Mouse (Mus musculus) hindbrain, embryonic 13.5 days (tissue): ENCODE measurements around the gene Gm11938. TPM values are rescaled to one million over a fixed set of nuclear protein-coding genes. Genes with fewer than 3 reads are reported as not detected.

Source experiments
- ATAC-seq: fragments of 200-750 bp; cut with Nextera tagmentation; 2 replicates; pipeline ENCODE4 v1.8.0; 2017; ENCODE audit warnings: moderate TSS enrichment; ENCODE audit not compliant: low FRiP score
- H3K27ac ChIP-seq: fragments of 300-500 bp; sonication (generic); 2 replicates; pipeline ENCODE4 v1.5.1; 2015; ENCODE audit warnings: inconsistent platforms, mild to moderate bottlenecking, moderate library complexity
- H3K27me3 ChIP-seq: fragments of 300-500 bp; sonication (generic); 2 replicates; pipeline ENCODE4 v1.6.1; 2015; ENCODE audit warnings: mild to moderate bottlenecking, inconsistent platforms
- H3K36me3 ChIP-seq: fragments of 300-500 bp; sonication (generic); 2 replicates; pipeline ENCODE4 v1.6.1; 2015; ENCODE audit warnings: mild to moderate bottlenecking, inconsistent platforms
- H3K4me1 ChIP-seq: fragments of 300-500 bp; sonication (generic); replicated peaks from 2 replicates; pipeline ENCODE4 v1.6.1; 2015; ENCODE audit warnings: inconsistent platforms
- H3K4me2 ChIP-seq: fragments of 300-500 bp; sonication (generic); 2 replicates; pipeline ENCODE4 v1.6.1; 2015; ENCODE audit warnings: inconsistent platforms, mild to moderate bottlenecking, moderate library complexity
- H3K4me3 ChIP-seq: fragments of 300-500 bp; sonication (generic); 2 replicates; pipeline ENCODE4 v1.5.1; 2015; ENCODE audit warnings: mild to moderate bottlenecking, inconsistent platforms
- H3K9ac ChIP-seq: fragments of 300-500 bp; sonication (generic); 2 replicates; pipeline ENCODE4 v1.6.1; 2015; ENCODE audit warnings: mild to moderate bottlenecking, inconsistent platforms
- H3K9me3 ChIP-seq: fragments of 300-500 bp; sonication (generic); 2 replicates; pipeline ENCODE4 v1.6.1; 2016; ENCODE audit warnings: inconsistent platforms
- WGBS: fragments of 180-500 bp; shearing (Covaris S2); methylation state at CpG from one replicate; pipeline ENCODE4 v1.1.7; 2015; 5-methylcytosine and 5-hydroxymethylcytosine counted together
- polyA plus RNA-seq: library from polyadenylated mRNA; unstranded; fragments of >200 nt; fragmentation: Nextera tagmentation; extraction: Ambion mirVana; gene quantifications from 2 replicates; pipeline ENCODE4 v1.2.1, GENCODE M21; 2015

Gm11938 gene
- polyA plus RNA-seq, 1 experiment from 2014 or later, result not detected

- H3K4me3 ChIP-seq, result no peak within 1 kb of the TSS
- H3K27ac ChIP-seq, result no peak within 1 kb of the TSS
- H3K36me3 ChIP-seq, result no peaks in the 10 kb centered on the region
- WGBS, result 92% methylated on average over 9 of the region's 9 CpGs
- no peaks in the 10 kb centered on the region for H3K9me3 ChIP-seq
- no peaks in the 10 kb centered on the region for H3K27me3 ChIP-seq
- ATAC-seq, result no peak
- no peak within 1 kb of the TSS for H3K4me2 ChIP-seq
- H3K9ac ChIP-seq, result no peak within 1 kb of the TSS
- no peaks in the 10 kb centered on the region for H3K4me1 ChIP-seq
Measured at GRCm38 (mm10) chr11:99559366-99559765, 43.7 kb downstream of the Gm11938 start, which contains the start of gene Gm11939. Gm11939 (minus strand) TSS chr11:99559466.

- H3K4me2 ChIP-seq, result no peak overlapping the region
- no peak overlapping the region for H3K4me3 ChIP-seq
- WGBS, result 83% methylated on average over 3 of the region's 3 CpGs
- no peaks in the 10 kb centered on the region for H3K36me3 ChIP-seq
- no peaks in the 10 kb centered on the region for H3K27me3 ChIP-seq
- H3K27ac ChIP-seq, result no peak overlapping the region
- no peaks in the 10 kb centered on the region for H3K9me3 ChIP-seq
- no peak for ATAC-seq
- no peak overlapping the region for H3K9ac ChIP-seq
- no peaks in the 10 kb centered on the region for H3K4me1 ChIP-seq
Measured at GRCm38 (mm10) chr11:99557976-99558745, 44.9 kb downstream of the Gm11938 start.

- Histone ChIP-seq H3K9me3 (no peaks in the 10 kb centered on the region), H3K4me1 (no peaks in the 10 kb centered on the region), H3K4me3 (no peak within 1 kb of the TSS), H3K27me3 (no peaks in the 10 kb centered on the region), H3K27ac (no peak within 1 kb of the TSS), H3K36me3 (no peaks in the 10 kb centered on the region), H3K4me2 (no peak within 1 kb of the TSS), H3K9ac (no peak within 1 kb of the TSS)
- 88% methylated on average over 2 of the region's 2 CpGs for WGBS
- no peak for ATAC-seq
Measured at GRCm38 (mm10) chr11:99556753-99557152, 46.4 kb downstream of the Gm11938 start, which contains the start of gene Krtap3-2. Krtap3-2 (minus strand) TSS chr11:99556853.

GRCm38 (mm10) chr11:99556195-99556594 lies 46.9 kb downstream of the Gm11938 start:
- no peaks in the 10 kb centered on the region for H3K4me1 ChIP-seq
- no peak overlapping the region for H3K4me3 ChIP-seq
- H3K9me3 ChIP-seq, result no peaks in the 10 kb centered on the region
- ATAC-seq, result no peak
- no peak overlapping the region for H3K4me2 ChIP-seq
- H3K9ac ChIP-seq, result no peak overlapping the region
- WGBS, result 97% methylated on average over 2 of the region's 2 CpGs
- no peak overlapping the region for H3K27ac ChIP-seq
- H3K36me3 ChIP-seq, result no peaks in the 10 kb centered on the region
- no peaks in the 10 kb centered on the region for H3K27me3 ChIP-seq

Other genes starting within 250 kb of the Gm11938 start
- gene Krt28, start 228.4 kb downstream of the Gm11938 start, polyA plus RNA-seq, result 0.43 and 0.47 TPM in 2 replicates
- 32.7 and 41.6 TPM in 2 replicates for gene Krt10, start 213.9 kb downstream of the Gm11938 start, polyA plus RNA-seq
- gene Krt12, start 181.0 kb downstream of the Gm11938 start, polyA plus RNA-seq, result 0.13 TPM in 1 of 2 replicates, not detected in the other
- 0.17 and 0.22 TPM in 2 replicates for gene Krt20, start 165.2 kb downstream of the Gm11938 start, polyA plus RNA-seq
- gene Krt23, start 110.2 kb downstream of the Gm11938 start, polyA plus RNA-seq, result 0.10 and 0.17 TPM in 2 replicates
- gene Krt39, start 82.0 kb downstream of the Gm11938 start, polyA plus RNA-seq, result not detected in 2 replicates
- gene Krt40, start 60.1 kb downstream of the Gm11938 start, polyA plus RNA-seq, result not detected in 2 replicates
- gene Krtap3-3, start 52.4 kb downstream of the Gm11938 start, polyA plus RNA-seq, result not detected in 2 replicates
- not detected in 2 replicates for gene Krtap3-2, start 46.5 kb downstream of the Gm11938 start, polyA plus RNA-seq
- gene Gm11939, start 43.8 kb downstream of the Gm11938 start, polyA plus RNA-seq, result not detected in 2 replicates
- gene Krtap3-1, start 36.7 kb downstream of the Gm11938 start, polyA plus RNA-seq, result not detected in 2 replicates
- gene Krtap1-5, start 22.3 kb downstream of the Gm11938 start, polyA plus RNA-seq, result not detected in 2 replicates
- not detected in 2 replicates for gene Krtap1-4, start 19.7 kb downstream of the Gm11938 start, polyA plus RNA-seq
- gene Krtap1-3, start 12.0 kb downstream of the Gm11938 start, polyA plus RNA-seq, result not detected in 2 replicates
- gene Krtap9-3, start 5.2 kb downstream of the Gm11938 start, polyA plus RNA-seq, result not detected in 2 replicates
- gene Gm11937, start 6.9 kb upstream of the Gm11938 start, polyA plus RNA-seq, result not detected in 2 replicates
- gene Krtap2-4, start 11.5 kb upstream of the Gm11938 start, polyA plus RNA-seq, result not detected in 2 replicates
- not detected in 2 replicates for gene Gm11562, start 17.1 kb upstream of the Gm11938 start, polyA plus RNA-seq
- gene Krtap4-1, start 24.9 kb upstream of the Gm11938 start, polyA plus RNA-seq, result not detected in 2 replicates
- not detected in 2 replicates for gene Krtap4-2, start 31.8 kb upstream of the Gm11938 start, polyA plus RNA-seq
- not detected in 2 replicates for gene Krtap4-7, start 40.8 kb upstream of the Gm11938 start, polyA plus RNA-seq
- not detected in 2 replicates for gene Gm11555, start 46.9 kb upstream of the Gm11938 start, polyA plus RNA-seq
- not detected in 2 replicates for gene Gm11563, start 55.7 kb upstream of the Gm11938 start, polyA plus RNA-seq
- not detected in 2 replicates for gene Krtap4-6, start 62.7 kb upstream of the Gm11938 start, polyA plus RNA-seq
- not detected in 2 replicates for gene Gm14190, start 87.4 kb upstream of the Gm11938 start, polyA plus RNA-seq
- not detected in 2 replicates for gene Gm14180, start 131.0 kb upstream of the Gm11938 start, polyA plus RNA-seq
- gene Gm11595, start 169.6 kb upstream of the Gm11938 start, polyA plus RNA-seq, result not detected in 2 replicates
- gene Krtap4-8, start 177.4 kb upstream of the Gm11938 start, polyA plus RNA-seq, result not detected in 2 replicates
- not detected in 2 replicates for gene Krtap4-9, start 181.9 kb upstream of the Gm11938 start, polyA plus RNA-seq
- not detected in 2 replicates for gene Gm11596, start 190.2 kb upstream of the Gm11938 start, polyA plus RNA-seq
- not detected in 2 replicates for gene Gm11569, start 195.6 kb upstream of the Gm11938 start, polyA plus RNA-seq
- not detected in 2 replicates for gene Gm11554, start 201.1 kb upstream of the Gm11938 start, polyA plus RNA-seq
- gene Krtap4-13, start 206.6 kb upstream of the Gm11938 start, polyA plus RNA-seq, result not detected in 2 replicates
- gene Gm11564, start 212.4 kb upstream of the Gm11938 start, polyA plus RNA-seq, result not detected in 2 replicates
- gene 2300003K06Rik, start 234.8 kb upstream of the Gm11938 start, polyA plus RNA-seq, result not detected in 2 replicates
- gene Krtap4-16, start 248.3 kb upstream of the Gm11938 start, polyA plus RNA-seq, result not detected in 2 replicates